Mouse (Mus musculus): Measurements from ENCODE around the gene Pold4. TPM values are rescaled to one million over a fixed set of nuclear protein-coding genes. Genes with fewer than 3 reads are reported as not detected.

Gene Pold4
- polyA plus RNA-seq, 2 experiments from 2014 or later = 117 to 151 TPM

GRCm38 (mm10) chr19:4204889-4205288 is 26.8 kb upstream of the Pold4 start:
- ATAC-seq = no peak

DNA sequence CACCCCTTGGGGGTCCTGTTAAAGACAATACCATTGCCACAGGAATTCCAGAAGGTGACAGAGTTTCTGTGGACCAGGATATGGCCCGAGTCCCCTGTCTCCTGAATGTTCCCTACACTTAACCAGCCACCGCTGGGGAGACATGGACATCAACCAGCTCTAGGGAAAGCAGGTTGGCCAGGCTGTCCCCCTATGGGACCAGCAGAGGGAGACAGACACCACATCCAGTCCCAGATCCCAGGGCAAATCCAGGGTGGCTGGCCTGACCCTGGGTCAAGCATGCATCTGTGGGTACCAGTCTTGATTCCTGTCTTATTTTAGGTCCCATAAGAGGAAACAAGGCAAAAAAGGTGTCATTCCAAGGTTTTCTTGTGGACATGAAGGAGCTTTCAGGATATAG is 24.7 kb upstream of the Pold4 start:
- ATAC-seq = no peak

GRCm38 (mm10) chr19:4208563-4208962 is 23.1 kb upstream of the Pold4 start:
- ATAC-seq = no peak

GRCm38 (mm10) chr19:4211891-4212588 is 19.7 kb upstream of the Pold4 start:
- ATAC-seq = no peak

- ATAC-seq = no peak
These were observed 18.1 kb upstream of the Pold4 start for GRCm38 (mm10) chr19:4213524-4213974.

DNA sequence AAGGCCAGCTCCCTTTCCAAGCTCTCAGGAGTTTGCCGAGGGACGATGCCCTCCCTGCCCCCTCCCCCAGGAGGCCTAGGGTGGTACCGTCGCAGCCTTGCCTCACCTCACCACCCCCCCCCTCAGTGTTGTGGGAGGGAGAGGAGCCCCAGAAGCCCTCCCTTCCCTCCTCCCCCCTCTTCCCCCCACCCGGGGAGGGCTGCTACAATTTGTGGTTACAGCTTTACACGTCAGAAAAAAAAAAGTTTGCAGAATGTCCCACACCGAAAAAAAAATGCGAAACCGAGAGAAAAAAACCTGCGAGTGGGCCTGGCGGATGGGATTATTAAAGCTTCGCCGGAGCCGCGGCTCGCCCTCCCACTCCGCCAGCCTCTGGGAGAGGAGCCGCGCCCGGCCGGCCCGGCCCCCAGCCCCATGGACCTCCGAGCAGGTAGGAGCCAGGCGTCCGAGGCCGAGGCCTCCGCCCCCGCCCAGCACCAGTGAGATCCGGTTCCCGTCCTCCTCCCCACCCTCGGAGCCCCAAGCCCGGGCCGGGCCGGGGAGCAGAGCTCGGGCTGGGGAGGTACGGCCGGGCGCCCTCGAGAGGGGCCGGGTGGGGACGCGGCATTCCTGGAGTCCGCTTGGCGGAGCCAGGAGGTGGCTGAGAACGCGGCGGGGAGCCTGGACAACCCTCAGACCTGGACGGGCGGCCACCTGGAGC is 17.5 kb upstream of the Pold4 start, which contains the start of the genes Clcf1 and AC109138.7:
Clcf1 (plus strand) TSS at position 168 of the 700 bp plus-strand sequence.
AC109138.7 (plus strand) TSS at position 287 of the 700 bp plus-strand sequence.
- ATAC-seq = peak; percentile 69

GRCm38 (mm10) chr19:4214771-4215450 is 16.8 kb upstream of the Pold4 start:
- peak; percentile 33 for ATAC-seq

- no peak for ATAC-seq
These were observed 16.3 kb upstream of the Pold4 start for GRCm38 (mm10) chr19:4215451-4215840.

DNA sequence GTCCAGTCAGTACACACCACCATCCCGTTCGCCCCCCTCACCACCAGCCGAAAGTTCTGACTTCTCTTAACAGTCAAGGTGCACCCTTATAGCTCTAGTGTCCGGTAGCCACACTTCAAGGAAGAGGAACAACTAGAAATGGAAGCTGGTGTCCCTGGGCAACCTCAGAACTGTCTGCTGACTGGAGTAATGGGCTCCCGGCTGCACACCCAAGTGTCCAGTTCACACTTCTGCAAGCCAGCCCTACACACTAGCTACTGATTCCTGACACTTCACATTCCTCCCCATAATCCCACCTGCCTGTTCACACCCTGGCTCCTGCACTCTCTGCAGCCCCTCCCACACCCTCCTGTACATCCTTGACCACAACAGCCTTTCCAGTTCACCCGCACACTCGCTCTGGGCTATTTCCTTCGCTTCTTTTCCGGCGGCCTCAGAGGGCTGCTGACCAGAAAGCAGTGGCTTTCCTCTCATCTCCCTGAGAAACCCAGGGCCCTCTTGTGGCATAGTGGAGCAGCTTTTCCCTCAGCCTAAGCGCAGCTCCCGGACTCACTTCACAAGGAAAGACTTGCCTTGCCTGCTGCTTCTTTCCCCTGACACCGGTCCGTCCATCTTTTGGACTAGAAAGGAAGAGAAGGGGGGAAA is 15.5 kb upstream of the Pold4 start:
- no peak for ATAC-seq

GRCm38 (mm10) chr19:4217140-4217539 is 14.6 kb upstream of the Pold4 start:
- ATAC-seq = no peak

DNA sequence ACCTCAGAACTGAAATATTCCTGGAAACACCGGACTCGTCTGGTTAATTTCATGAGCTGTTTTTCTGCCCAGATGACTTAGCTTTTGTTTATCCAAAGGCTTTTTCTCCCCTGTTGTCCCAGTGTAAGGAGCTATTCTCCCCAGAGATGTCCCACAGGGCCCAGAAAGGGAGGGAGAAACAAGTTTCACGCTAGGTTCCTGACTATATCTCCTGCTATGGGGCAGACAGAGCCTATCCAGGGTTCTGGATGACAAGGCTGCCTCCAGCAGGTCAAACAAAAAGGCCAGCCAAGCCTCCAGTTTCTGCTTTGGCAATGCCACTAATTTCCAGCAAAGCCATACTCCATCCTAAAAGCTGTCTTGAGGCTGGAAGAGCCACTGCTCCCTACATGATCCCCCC is 13.8 kb upstream of the Pold4 start:
- no peak for ATAC-seq

DNA sequence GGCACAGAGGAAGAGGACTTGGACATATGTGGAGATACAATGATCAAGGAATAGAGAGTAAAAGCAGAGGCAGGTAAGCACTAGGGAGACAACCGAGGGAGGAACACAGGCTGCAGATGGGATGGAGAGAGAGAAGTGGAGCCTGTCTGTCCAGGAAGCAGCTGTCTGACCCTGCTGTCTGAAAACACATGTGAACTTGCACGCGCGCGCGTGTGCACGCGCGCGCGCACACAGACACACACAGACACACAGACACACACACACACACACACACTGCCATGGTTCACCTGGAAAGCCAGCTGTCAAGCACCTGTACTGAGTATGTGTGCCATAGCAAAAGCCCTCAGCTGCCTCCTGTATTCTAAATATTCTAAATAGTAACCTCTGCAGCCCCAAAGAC is 13.4 kb upstream of the Pold4 start:
- no peak for ATAC-seq

DNA sequence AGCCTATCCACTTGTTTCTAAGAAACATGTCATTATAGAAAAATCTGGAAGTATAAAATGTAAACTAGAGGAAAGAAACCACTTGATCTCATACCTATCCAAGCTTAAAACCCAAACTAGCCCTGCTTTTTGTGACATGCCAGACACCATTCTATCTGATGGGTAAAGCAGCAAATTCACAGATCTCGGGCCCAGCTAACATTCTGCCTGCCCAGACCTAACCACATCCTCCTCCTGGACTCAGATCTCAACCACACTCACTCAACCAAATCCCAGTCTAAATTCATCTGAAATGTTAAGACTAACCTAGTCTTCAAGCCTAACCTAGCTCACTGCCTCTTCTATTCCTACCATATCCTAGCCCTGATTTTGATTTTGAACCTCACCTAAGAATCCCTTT is 12.9 kb upstream of the Pold4 start:
- peak; percentile 40 for ATAC-seq

- ATAC-seq = no peak
These were observed 11.8 kb upstream of the Pold4 start for GRCm38 (mm10) chr19:4219943-4220342.

DNA sequence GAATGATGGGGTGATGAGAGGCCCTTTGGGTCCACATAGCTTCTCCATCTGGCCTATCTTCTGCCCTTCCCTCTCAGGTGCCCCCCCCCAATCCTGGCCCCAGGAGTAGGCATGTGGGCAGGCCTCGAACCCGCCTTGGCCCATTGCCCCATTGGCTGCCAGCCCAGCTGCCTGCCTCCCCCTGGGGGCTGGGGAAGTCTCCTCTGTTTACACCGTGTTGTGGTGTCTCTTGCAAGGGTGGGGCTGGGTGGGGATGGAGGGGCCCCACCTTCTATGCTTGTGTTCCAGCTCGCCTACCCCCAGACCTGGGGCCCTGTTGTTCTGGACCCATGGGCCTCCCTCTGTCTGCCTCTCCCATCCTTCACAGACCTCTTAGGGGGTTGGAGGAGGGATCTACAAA is 11.3 kb upstream of the Pold4 start:
- no peak for ATAC-seq

DNA sequence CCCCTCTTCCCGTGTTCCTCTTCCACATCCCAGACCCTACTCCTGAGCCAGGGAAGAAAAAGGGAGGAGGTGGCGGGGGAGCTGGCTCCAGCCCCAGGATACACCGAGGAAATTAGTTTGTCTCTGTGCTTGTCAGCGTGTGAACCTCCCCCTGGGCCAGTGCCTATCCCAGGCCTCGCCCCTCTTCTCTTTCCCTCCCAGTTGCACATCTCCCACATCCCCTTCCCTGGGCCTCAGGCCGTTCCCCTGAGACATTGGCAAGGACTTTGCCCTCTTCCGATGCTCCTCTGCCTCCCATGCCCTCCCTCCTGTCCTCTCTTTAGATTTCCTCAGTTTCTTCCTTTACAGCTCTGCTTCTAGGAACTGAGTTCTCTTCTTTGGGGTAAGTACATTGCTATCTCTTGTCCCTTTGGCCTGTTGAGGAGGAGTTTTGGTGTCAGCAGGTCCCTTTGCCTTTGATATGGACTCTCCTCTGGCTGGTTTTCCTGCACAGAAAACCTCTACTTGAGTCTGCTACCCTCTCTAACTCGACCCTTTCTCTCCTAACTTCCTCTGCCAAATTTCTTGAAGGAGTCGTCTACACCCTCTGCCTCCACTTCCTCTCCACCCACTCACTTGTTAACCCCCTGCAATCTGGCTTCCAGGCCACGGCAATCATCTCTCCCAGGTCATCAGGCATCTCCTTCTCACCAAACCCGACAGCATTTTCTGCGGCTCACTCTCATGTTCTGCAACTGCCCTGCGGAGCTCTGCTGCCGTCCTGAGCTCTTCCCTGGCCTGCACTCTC is 10.5 kb upstream of the Pold4 start:
- ATAC-seq = no peak

- ATAC-seq = no peak
These were observed 9.5 kb upstream of the Pold4 start for GRCm38 (mm10) chr19:4222165-4222564.

- no peak for ATAC-seq
These were observed 4.9 kb upstream of the Pold4 start for GRCm38 (mm10) chr19:4226779-4227178.

DNA sequence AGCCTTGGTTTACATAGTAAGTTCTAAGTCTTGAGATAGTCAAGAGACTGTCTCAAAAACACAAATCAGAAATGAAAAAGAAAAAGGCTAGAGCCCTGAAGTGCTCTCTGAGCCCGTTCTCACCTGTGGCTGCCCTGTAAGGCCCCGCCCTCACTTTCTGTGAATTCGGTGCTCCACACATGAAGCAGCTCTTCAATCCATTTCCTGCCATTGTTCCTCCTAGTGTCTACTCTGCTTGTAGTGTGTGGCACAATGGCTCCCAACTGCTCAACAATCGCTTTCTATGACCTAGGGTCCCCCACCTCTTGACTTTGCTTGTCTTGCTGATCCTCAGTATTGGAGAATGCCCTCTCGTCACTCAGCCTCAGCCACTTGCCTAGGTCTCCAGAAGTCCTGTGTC is 4.3 kb upstream of the Pold4 start:
- ATAC-seq = no peak

- ATAC-seq = no peak
These were observed 3.6 kb upstream of the Pold4 start for GRCm38 (mm10) chr19:4227894-4228678.

DNA sequence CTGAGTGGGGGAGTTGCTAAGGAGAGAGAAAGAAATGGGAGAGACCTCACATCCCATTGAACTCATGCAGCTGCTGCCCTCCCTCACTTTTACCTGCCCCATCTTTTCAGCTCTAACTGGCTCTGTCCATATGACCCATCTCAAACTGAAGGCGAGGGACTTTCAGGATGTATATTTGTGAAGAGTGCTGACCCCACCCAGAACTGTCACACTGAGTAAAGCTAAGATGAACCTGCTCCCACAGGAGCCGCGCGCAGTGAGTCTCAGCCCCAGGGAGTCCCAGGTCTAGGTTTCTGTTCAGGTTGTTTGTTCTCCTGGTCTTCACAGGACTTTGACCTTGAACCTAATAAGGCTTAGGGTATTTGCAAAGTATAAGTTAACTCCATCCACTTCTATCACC is 2.8 kb upstream of the Pold4 start:
- ATAC-seq = no peak

All from activated CD4-positive, CD25-positive, alpha-beta regulatory T cell, adult 4 months (primary cell).